Mouse (Mus musculus) lung, embryonic 16.5 days (tissue): ENCODE results near the gene D430042O09Rik. TPM values are rescaled to one million over a fixed set of nuclear protein-coding genes. Genes with fewer than 3 reads are reported as not detected.

ENCODE experiments used
- ATAC-seq: fragments of 200-750 bp; cut with Nextera tagmentation; 2 replicates; pipeline ENCODE4 v1.8.0; 2017; ENCODE audit warnings: low read depth, mild to moderate bottlenecking, moderate library complexity
- H3K27ac ChIP-seq: fragments of 300-500 bp; sonication (generic); 2 replicates; pipeline ENCODE4 v1.5.1; 2014; ENCODE audit warnings: mild to moderate bottlenecking, control low read depth, low read length
- H3K27me3 ChIP-seq: fragments of 300-500 bp; sonication (generic); 2 replicates; pipeline ENCODE4 v1.6.1; 2014; ENCODE audit warnings: low read depth, low read length, mixed read lengths; ENCODE audit not compliant: control insufficient read depth, insufficient read depth
- H3K36me3 ChIP-seq: fragments of 300-500 bp; sonication (generic); 2 replicates; pipeline ENCODE4 v1.6.1; 2014; ENCODE audit warnings: low read length; ENCODE audit not compliant: control insufficient read depth, insufficient read depth
- H3K4me1 ChIP-seq: fragments of 300-500 bp; sonication (generic); replicated peaks from 2 replicates; pipeline ENCODE4 v1.6.1; 2014; ENCODE audit warnings: low read length, mixed read lengths; ENCODE audit not compliant: control insufficient read depth, insufficient read depth
- H3K4me2 ChIP-seq: fragments of 300-500 bp; sonication (generic); 2 replicates; pipeline ENCODE4 v1.6.1; 2014; ENCODE audit warnings: low read depth, low read length, control low read depth
- H3K4me3 ChIP-seq: fragments of 300-500 bp; sonication (generic); 2 replicates; pipeline ENCODE4 v1.5.1; 2014; ENCODE audit warnings: mild to moderate bottlenecking, low read length, control low read depth
- H3K9ac ChIP-seq: fragments of 300-500 bp; sonication (generic); 2 replicates; pipeline ENCODE4 v1.6.1; 2014; ENCODE audit warnings: low read length, control low read depth
- H3K9me3 ChIP-seq: fragments of 300-500 bp; sonication (generic); 2 replicates; pipeline ENCODE4 v1.6.1; 2016; ENCODE audit warnings: low read length; ENCODE audit not compliant: control insufficient read depth
- WGBS: fragments of 180-500 bp; shearing (Covaris S2); extraction: QIAGEN DNeasy Blood & Tissue Kit; methylation state at CpG from one replicate; pipeline ENCODE4 v1.1.7; 2014; 5-methylcytosine and 5-hydroxymethylcytosine counted together
- polyA plus RNA-seq: library from polyadenylated mRNA; unstranded; fragments of >200 nt; fragmentation: Nextera tagmentation; extraction: Ambion mirVana; gene quantifications from 2 replicates; pipeline ENCODE4 v1.2.1, GENCODE M21; 2015

D430042O09Rik gene
- polyA plus RNA-seq, 1 experiment from 2014 or later: 10.3 TPM

GRCm38 (mm10) chr7:125723189-125723972 lies 15.7 kb downstream of the D430042O09Rik start:
- Histone ChIP-seq H3K4me1 (peaks cover 9% of the 10 kb centered on the region), H3K36me3 (no peaks in the 10 kb centered on the region), H3K9ac (no peak overlapping the region), H3K4me2 (no peak overlapping the region), H3K9me3 (no peaks in the 10 kb centered on the region), H3K27me3 (no peaks in the 10 kb centered on the region), H3K4me3 (no peak overlapping the region), H3K27ac (no peak overlapping the region)
- no peak for ATAC-seq
- 51% methylated on average over 5 of the region's 5 CpGs for WGBS

DNA sequence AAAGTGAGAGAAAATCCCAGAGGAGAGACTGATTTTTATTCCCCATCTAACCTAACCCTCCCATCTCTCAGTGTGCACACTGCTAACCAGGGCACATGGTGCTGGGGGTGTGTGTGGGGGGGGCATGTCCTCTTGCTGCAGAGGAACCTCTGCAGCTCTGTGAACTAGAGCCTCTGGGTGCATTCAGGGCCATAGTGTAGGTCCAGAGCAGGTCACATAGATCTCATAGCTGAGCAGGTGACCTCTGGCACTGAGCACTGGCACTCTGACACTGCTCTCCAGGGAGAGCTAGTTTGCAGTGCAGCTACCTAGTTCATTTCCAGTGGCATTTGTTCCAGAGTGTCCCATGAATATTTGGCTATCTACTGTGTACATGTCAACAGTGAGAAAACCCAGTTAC lies 24.0 kb downstream of the D430042O09Rik start:
- Histone ChIP-seq H3K27me3 (no peaks in the 10 kb centered on the region), H3K9me3 (no peaks in the 10 kb centered on the region), H3K9ac (no peak overlapping the region), H3K4me1 (no peaks in the 10 kb centered on the region), H3K4me2 (no peak overlapping the region), H3K36me3 (no peaks in the 10 kb centered on the region), H3K27ac (no peak overlapping the region), H3K4me3 (no peak overlapping the region)
- no peak for ATAC-seq

DNA sequence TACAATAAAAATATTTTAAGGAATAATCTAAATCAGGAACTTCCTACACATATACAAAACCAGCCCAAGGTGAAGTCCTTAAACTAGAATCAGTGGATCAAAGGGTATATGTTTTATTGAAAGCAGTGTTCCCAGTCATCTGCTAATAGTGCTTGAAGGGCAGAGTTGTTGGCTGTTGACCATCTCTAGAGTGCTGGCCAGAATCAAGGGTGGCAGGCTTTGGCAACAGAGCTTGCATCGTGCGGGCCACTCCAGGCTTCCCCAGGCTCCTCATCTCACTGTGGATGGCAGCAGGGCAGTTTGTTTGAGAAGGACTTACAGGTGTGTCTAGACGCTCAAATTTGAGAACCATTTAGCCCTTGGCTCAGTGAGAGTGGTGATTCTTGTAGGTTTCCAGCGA lies 26.1 kb downstream of the D430042O09Rik start:
- Histone ChIP-seq H3K9ac (no peak overlapping the region), H3K27ac (no peak overlapping the region), H3K9me3 (no peaks in the 10 kb centered on the region), H3K36me3 (no peaks in the 10 kb centered on the region), H3K4me1 (no peaks in the 10 kb centered on the region), H3K4me3 (no peak overlapping the region), H3K27me3 (no peaks in the 10 kb centered on the region), H3K4me2 (no peak overlapping the region)
- 78% methylated on average over 4 of the region's 4 CpGs for WGBS
- no peak for ATAC-seq

DNA sequence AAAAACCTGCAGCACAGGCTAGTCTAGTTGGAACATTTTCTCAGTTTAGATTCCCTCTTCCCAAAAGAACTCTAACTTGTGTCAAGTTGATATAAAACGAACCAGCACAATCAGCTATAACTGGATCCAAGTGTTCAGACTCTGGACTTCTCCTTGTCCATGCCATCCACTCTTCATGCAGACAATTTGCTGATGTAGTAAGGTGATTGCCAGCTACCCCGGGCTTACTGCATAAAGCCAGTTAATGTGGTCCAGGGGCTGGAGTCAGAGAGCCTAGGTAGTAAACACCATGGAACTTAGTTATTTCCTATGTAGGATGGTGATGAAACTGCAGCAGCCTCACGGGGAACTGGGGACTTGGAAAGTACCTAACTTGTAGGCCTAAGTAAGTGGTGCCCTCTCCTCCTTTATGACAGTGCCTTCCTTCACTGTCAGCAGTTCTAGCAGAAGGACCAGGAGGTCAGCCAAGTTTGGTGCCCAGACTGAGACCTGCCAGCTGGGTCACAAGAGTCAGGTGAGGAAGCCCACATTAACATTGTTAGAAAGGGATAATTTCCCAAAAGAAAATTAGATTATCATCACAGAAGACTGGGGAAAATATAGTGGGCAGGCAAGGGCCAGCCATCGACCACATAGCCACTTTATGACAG lies 28.8 kb downstream of the D430042O09Rik start:
- H3K4me2 ChIP-seq: no peak overlapping the region
- 80% methylated on average over 4 of the region's 4 CpGs for WGBS
- H3K9ac ChIP-seq: no peak overlapping the region
- no peak overlapping the region for H3K4me3 ChIP-seq
- H3K36me3 ChIP-seq: no peaks in the 10 kb centered on the region
- ATAC-seq: no peak
- no peaks in the 10 kb centered on the region for H3K27me3 ChIP-seq
- no peaks in the 10 kb centered on the region for H3K9me3 ChIP-seq
- H3K27ac ChIP-seq: no peak overlapping the region
- H3K4me1 ChIP-seq: peaks cover 3% of the 10 kb centered on the region; the same call in 1 of the 2 replicates

GRCm38 (mm10) chr7:125740521-125740920 lies 32.8 kb downstream of the D430042O09Rik start:
- H3K36me3 ChIP-seq: no peaks in the 10 kb centered on the region
- H3K9me3 ChIP-seq: no peaks in the 10 kb centered on the region
- H3K27me3 ChIP-seq: no peaks in the 10 kb centered on the region
- no peak for ATAC-seq
- H3K4me3 ChIP-seq: no peak overlapping the region
- no peak overlapping the region for H3K27ac ChIP-seq
- 74% methylated on average over 2 of the region's 2 CpGs for WGBS
- peaks cover 3% of the 10 kb centered on the region; the same call in 1 of the 2 replicates for H3K4me1 ChIP-seq
- no peak overlapping the region for H3K4me2 ChIP-seq
- no peak overlapping the region for H3K9ac ChIP-seq

GRCm38 (mm10) chr7:125741271-125741703 lies 33.6 kb downstream of the D430042O09Rik start:
- no peak overlapping the region for H3K9ac ChIP-seq
- H3K4me1 ChIP-seq: peaks cover 3% of the 10 kb centered on the region; the same call in 1 of the 2 replicates
- H3K27me3 ChIP-seq: no peaks in the 10 kb centered on the region
- H3K9me3 ChIP-seq: no peaks in the 10 kb centered on the region
- 0 out of 2 replicates have a peak overlapping the region, but pooled peaks have one; percentile 10 for H3K27ac ChIP-seq
- no peaks in the 10 kb centered on the region for H3K36me3 ChIP-seq
- 26% methylated on average over 1 of the region's 1 CpGs for WGBS
- no peak overlapping the region for H3K4me3 ChIP-seq
- H3K4me2 ChIP-seq: no peak overlapping the region
- ATAC-seq: peak; percentile 86

DNA sequence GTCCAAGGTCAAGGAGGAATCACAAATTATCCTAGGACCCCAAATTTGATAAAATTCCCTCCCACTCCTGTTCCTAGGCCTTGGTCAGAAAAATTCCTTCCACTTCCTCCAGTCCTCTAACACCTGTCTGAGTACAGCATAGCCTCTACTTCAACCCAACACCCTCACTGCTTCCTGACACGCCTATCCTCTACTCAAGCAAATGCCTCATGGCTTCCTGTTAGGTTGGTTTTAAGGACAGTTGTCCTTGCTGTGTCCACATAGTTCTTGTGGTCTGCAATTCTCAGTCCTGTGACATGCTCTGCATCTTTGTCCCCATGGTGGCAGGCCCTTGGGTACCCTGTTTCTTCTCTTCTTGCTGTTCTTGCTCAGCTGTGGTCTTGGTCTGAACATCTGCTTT lies 37.1 kb downstream of the D430042O09Rik start:
- Histone ChIP-seq H3K4me1 (peaks cover 3% of the 10 kb centered on the region; the same call in 1 of the 2 replicates), H3K9me3 (no peaks in the 10 kb centered on the region), H3K4me2 (no peak overlapping the region), H3K4me3 (no peak overlapping the region), H3K27ac (no peak overlapping the region), H3K36me3 (no peaks in the 10 kb centered on the region), H3K9ac (no peak overlapping the region), H3K27me3 (no peaks in the 10 kb centered on the region)
- WGBS: 63% methylated on average over 1 of the region's 1 CpGs
- ATAC-seq: no peak

DNA sequence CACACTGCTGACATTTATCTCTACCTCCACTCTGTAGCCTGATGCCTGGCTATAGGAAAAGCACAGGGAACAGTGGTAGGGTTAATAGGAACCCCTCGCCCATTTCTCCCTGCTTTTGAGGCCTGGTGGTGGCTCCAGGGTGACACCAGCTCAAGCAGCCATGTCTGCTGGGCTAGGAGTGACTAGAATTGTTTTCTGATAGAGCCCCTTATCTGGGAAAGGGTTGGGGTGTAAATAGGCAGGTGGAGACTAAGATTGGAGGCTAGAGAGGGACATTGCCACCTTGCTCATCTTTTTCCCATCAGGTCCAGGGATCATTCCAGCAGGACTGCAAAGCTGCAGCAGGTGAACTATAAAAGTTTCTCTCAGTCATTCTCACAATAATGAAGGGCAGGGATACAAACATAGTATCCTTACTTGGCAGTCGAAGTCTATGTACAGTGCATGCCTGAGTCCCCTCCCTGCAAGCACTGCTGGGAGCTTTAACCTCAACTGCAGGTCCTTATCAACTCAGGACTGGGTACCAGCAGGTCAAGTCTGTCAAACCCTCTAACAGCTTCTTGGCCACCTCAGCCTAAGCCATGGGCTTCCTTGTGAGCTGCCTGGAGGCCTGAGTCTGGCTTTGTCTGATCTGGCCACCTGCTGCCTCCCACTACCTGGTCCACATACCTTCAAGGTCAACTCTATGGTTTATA lies 39.1 kb downstream of the D430042O09Rik start:
- Histone ChIP-seq H3K4me3 (no peak overlapping the region), H3K9ac (no peak overlapping the region), H3K27ac (no peak overlapping the region), H3K27me3 (no peaks in the 10 kb centered on the region), H3K9me3 (no peaks in the 10 kb centered on the region), H3K4me2 (no peak overlapping the region), H3K4me1 (no peaks in the 10 kb centered on the region), H3K36me3 (no peaks in the 10 kb centered on the region)
- no peak for ATAC-seq
- 80% methylated on average over 2 of the region's 2 CpGs for whole genome bisulfite sequencing

GRCm38 (mm10) chr7:125747316-125747690 lies 39.6 kb downstream of the D430042O09Rik start:
- Histone ChIP-seq H3K4me3 (no peak overlapping the region), H3K4me1 (no peaks in the 10 kb centered on the region), H3K4me2 (no peak overlapping the region), H3K9ac (no peak overlapping the region), H3K27me3 (no peaks in the 10 kb centered on the region), H3K9me3 (no peaks in the 10 kb centered on the region), H3K36me3 (no peaks in the 10 kb centered on the region), H3K27ac (no peak overlapping the region)
- no peak for ATAC-seq
- 66% methylated on average over 7 of the region's 7 CpGs for WGBS
